Mouse (Mus musculus) CD4-positive, CD25-positive, alpha-beta regulatory T cell (primary cell): ENCODE measurements around the gene Ceacam1. TPM values are rescaled to one million over a fixed set of nuclear protein-coding genes. Genes with fewer than 3 reads are reported as not detected.

Experiments
- polyA plus RNA-seq: library from polyadenylated mRNA; unstranded; fragments of 100-300 nt; shearing (Covaris generic); gene quantifications from one replicate; pipeline ENCODE4 v1.2.1, GENCODE M21; 2017

The Ceacam1 gene
- 0.72 TPM for polyA plus RNA-seq

DNA sequence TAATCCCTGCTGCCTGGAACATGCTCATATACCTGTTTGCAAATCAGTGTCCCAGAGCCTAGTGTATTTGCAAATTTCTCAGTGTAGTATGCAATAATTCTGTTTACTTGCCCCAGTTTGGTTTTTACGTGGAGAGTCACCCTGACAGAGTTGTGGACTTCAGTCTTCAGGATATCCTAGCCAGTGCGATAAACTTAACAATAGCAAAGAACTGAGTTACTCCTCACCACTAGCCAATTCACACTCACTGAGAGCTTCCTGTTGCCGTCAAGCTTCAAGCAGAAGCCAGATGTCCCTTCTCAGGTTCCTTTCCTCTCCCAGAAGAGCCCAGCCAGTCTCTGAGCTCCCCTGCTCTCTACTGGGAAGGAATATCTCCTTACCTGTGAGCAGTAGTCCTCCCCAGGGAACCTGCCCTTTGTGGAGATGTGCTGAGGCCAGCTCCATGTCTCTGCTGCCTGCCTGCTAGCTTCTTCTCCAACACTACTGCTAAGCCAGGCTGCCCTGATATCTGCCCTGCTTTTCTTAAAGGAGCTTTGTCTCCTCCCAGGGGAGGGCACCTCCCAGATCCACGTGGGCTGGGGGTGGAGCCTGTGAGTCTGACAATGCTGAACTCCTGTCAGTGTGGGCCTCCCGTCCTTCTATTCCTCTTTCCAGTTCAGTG, at the start of gene Ceacam1:
TSS of gene Ceacam1 (minus strand) at position 513 of the 661 bp plus-strand sequence.

DNA sequence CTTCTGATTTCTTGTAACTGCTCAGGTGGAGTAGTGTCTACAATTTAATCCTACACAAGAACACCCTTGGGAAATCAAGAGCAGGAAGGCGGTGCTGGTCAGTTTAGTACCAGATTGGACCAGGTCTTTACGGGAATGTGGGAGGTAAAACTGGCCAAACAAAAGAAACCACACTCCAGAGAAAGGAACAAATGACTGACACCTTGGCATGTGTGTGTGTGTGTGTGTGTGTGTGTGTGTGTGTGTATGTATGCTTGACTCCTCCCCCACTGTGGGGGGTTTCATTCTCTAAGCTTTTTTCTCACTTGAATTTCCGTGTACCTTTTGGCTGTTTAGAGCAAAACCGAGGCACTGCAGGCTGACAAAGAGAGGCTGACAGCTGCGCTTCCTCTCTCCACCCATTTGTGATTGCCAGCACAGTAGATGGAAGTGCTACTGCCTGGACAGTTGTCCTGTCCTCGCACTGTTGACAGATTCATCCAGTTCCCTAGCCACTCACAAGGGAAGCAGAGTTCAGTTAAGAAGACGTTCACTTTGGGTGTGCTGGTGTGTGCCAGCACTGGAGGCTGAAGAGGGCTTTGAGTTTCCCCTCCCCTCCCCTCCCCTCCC, 64.5 kb downstream of the Ceacam1 start, which contains the start of gene Cxcl17:
TSS of gene Cxcl17 (minus strand) at position 54 of the 609 bp plus-strand sequence.

Other genes with a start within 250 kb of the Ceacam1 start
- 102 TPM for gene Gsk3a, start 239.8 kb downstream of the Ceacam1 start, polyA plus RNA-seq
- 2.6 TPM for gene Erf, start 226.8 kb downstream of the Ceacam1 start, polyA plus RNA-seq
- gene Cic, start 209.9 kb downstream of the Ceacam1 start, polyA plus RNA-seq = 38.0 TPM
- 36.8 TPM for gene Pafah1b3, start 179.6 kb downstream of the Ceacam1 start, polyA plus RNA-seq
- gene Prr19, start 176.2 kb downstream of the Ceacam1 start, polyA plus RNA-seq = not detected
- gene Tmem145, start 171.5 kb downstream of the Ceacam1 start, polyA plus RNA-seq = not detected
- 0.13 TPM for gene Megf8, start 160.4 kb downstream of the Ceacam1 start, polyA plus RNA-seq
- not detected for gene Cnfn, start 107.9 kb downstream of the Ceacam1 start, polyA plus RNA-seq
- 19.4 TPM for gene Lipe, start 78.9 kb downstream of the Ceacam1 start, polyA plus RNA-seq
- not detected for gene Cxcl17, start 64.7 kb downstream of the Ceacam1 start, polyA plus RNA-seq
- gene Ceacam2, start 62.3 kb upstream of the Ceacam1 start, polyA plus RNA-seq = 0.39 TPM
- gene Erich4, start 138.3 kb upstream of the Ceacam1 start, polyA plus RNA-seq = 0.19 TPM
- gene Dmac2, start 141.8 kb upstream of the Ceacam1 start, polyA plus RNA-seq = 64.9 TPM
- gene B3gnt8, start 149.1 kb upstream of the Ceacam1 start, polyA plus RNA-seq = 0.39 TPM
- gene Bckdha, start 181.4 kb upstream of the Ceacam1 start, polyA plus RNA-seq = 48.4 TPM
- 127 TPM for gene Exosc5, start 181.6 kb upstream of the Ceacam1 start, polyA plus RNA-seq
- gene Tmem91, start 197.6 kb upstream of the Ceacam1 start, polyA plus RNA-seq = 3.0 TPM
- 39.9 TPM for gene B9d2, start 203.2 kb upstream of the Ceacam1 start, polyA plus RNA-seq
- 150 TPM for gene Tgfb1, start 209.4 kb upstream of the Ceacam1 start, polyA plus RNA-seq
- 72.4 TPM for gene Ccdc97, start 241.5 kb upstream of the Ceacam1 start, polyA plus RNA-seq